13 mouse cellular contexts compared by ENCODE assay signal in the genomic region with DNA sequence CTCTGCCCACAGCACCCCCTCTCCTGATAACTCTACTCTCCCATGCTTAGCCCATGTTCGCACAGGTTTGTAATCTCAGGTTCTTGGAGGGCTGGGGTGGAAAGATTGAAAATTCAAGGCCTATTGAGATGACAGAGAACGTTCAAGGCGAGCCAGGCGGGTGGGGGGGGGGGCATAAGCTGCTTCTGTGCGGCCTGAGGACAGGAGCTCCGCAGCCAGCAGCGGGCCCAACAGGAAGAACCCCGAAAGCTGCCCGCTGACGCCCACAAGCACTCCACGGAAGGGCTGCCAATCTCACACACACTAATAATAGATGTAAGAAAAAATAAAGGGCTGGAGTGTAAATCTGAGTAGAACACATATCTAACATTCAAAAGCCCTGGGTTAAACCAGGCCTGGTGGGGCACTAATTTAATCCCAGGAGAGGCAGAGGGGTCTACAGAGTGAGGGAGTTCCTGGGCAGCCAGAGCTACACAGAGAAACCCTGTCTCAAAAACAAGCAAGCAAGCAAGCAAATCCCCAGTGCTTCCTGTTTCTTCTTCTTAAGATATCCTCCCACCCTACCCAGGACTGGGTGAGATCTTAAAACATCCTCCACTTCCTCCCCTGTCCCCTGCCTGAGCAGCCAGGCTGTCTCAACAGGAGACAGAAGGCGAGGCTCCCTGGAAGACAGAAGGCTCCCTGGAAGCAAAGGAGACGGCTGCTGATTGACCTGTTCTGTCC. TPM values are rescaled to one million over a fixed set of nuclear protein-coding genes. Genes with fewer than 3 reads are reported as not detected.
DNase-seq lines count a peak whose midpoint lies in the region; ATAC-seq and TF ChIP-seq lines count a peak whose summit lies in the region.
"Had no signal": no experiment of that assay in that cellular context is flagged by ENCODE, and none has a peak within 500 bp of the region (broad histone marks: within the 10 kb centered on the region; RNA-seq: fewer than 3 reads in every experiment).

No protein-coding gene starts in this region.

- peaks cover 19% of the 10 kb centered on the region for H3K27me3 ChIP-seq in heart, embryonic 15.5 days
- no peaks in the 10 kb centered on the region for H3K27me3 ChIP-seq in spleen, adult 2 months (ENCODE audit: control insufficient read depth, insufficient read depth, low read length)
- peaks cover 8% of the 10 kb centered on the region for H3K27me3 ChIP-seq in liver, embryonic 16.5 days (ENCODE audit: control insufficient read depth, insufficient read depth, low read depth, low read length)

- peaks cover 2% of the 10 kb centered on the region; the same call in 1 of the 2 replicates for H3K36me3 ChIP-seq in heart, embryonic 15.5 days
- no peaks in the 10 kb centered on the region; the same call in 1 of the 2 replicates for H3K36me3 ChIP-seq in spleen, adult 2 months (ENCODE audit: control insufficient read depth, insufficient read depth, low read length)
- 0 out of 2 replicates have a peak, but pooled peaks cover 2% of the 10 kb centered on the region for H3K36me3 ChIP-seq in liver, embryonic 16.5 days (ENCODE audit: control insufficient read depth, insufficient read depth)

- no peaks in the 10 kb centered on the region for H3K9me3 ChIP-seq in heart, embryonic 15.5 days (replicated peaks)
- H3K9me3 ChIP-seq in liver, embryonic 16.5 days (replicated peaks; ENCODE audit: control insufficient read depth, low read length): no peaks in the 10 kb centered on the region
- H3K9me3 ChIP-seq: midbrain, embryonic 10.5 days had no signal

- no peak overlapping the region for H3K4me2 ChIP-seq in heart, embryonic 15.5 days
- H3K4me2 ChIP-seq in liver, embryonic 16.5 days (ENCODE audit: low read depth, low read length): no peak overlapping the region

- peak; percentile 65 for TF ChIP-seq POLR2A in spleen, adult 2 months (IDR thresholded peaks at IDR 0.05; ENCODE audit: low read depth, low read length)

- ATAC-seq in heart, embryonic 15.5 days (replicated peaks; ENCODE audit: insufficient number of reproducible peaks, insufficient read depth, low FRiP score, low read depth): no peak
- no peak for ATAC-seq in liver, embryonic 16.5 days (ENCODE audit: low read depth)

- no peak for DNase-seq in heart, adult 8-10 months (ENCODE audit: low spot score)
- DNase-seq in spleen, adult 2 months (ENCODE audit: low read depth in 1 of 2, low spot score in 2 of 2): peak in 1 of 2 experiments; percentile 61
- DNase-seq in spleen, postnatal 14 days (ENCODE audit: low spot score in 2 of 2): no peak
- peak; percentile 66 for DNase-seq in thymus, postnatal 0 days (ENCODE audit: low spot score)
- DNase-seq in cerebellum, postnatal 10 days: no peak
- DNase-seq in right cerebral cortex, postnatal 10 days (ENCODE audit: low spot score in 2 of 2): no peak
- DNase-seq: cerebellum, adult 11 months had no signal

- no peak overlapping the region for H3K9ac ChIP-seq in heart, embryonic 15.5 days
- no peak overlapping the region for H3K9ac ChIP-seq in liver, embryonic 16.5 days (ENCODE audit: low read depth, low read length)

- peaks cover 22% of the 10 kb centered on the region for H3K4me1 ChIP-seq in heart, embryonic 15.5 days (replicated peaks)
- H3K4me1 ChIP-seq in spleen, adult 2 months (ENCODE audit: control insufficient read depth, insufficient read depth, insufficient read length): peaks cover 35% of the 10 kb centered on the region
- H3K4me1 ChIP-seq in liver, embryonic 16.5 days (ENCODE audit: control insufficient read depth, low read depth, low read length): peaks cover 21% of the 10 kb centered on the region

- no peak overlapping the region for H3K4me3 ChIP-seq in heart, embryonic 15.5 days
- peak overlapping the region; percentile 27; the same call in 1 of the 2 replicates for H3K4me3 ChIP-seq in spleen, adult 2 months (ENCODE audit: extremely low read depth, insufficient read depth, insufficient read length)
- no peak overlapping the region for H3K4me3 ChIP-seq in liver, embryonic 16.5 days (ENCODE audit: low read depth, low read length)
- H3K4me3 ChIP-seq: midbrain, embryonic 10.5 days had no signal

- 59% methylated on average over 13 of the region's 13 CpGs for WGBS in heart, embryonic 15.5 days
- WGBS in spleen, adult 2 months: 7% methylated on average over 13 of the region's 13 CpGs
- WGBS in liver, embryonic 16.5 days (ENCODE audit: insufficient replicate concordance): 22% methylated on average over 13 of the region's 13 CpGs

- peak overlapping the region; percentile 62 for H3K27ac ChIP-seq in heart, embryonic 15.5 days
- peak overlapping the region; percentile 88 for H3K27ac ChIP-seq in spleen, adult 2 months (ENCODE audit: insufficient read depth, low read length)
- peak overlapping the region; percentile 61 for H3K27ac ChIP-seq in liver, embryonic 16.5 days (ENCODE audit: low read length)
- H3K27ac ChIP-seq: midbrain, embryonic 10.5 days had no signal

- no peak for TF ChIP-seq CTCF in spleen, adult 2 months (IDR thresholded peaks at IDR 0.05; ENCODE audit: extremely low read depth, insufficient read depth, insufficient read length, insufficient replicate concordance)

RNA-seq across cellular contexts. Expression of gene Rad9a, which starts 2.3 kb away (rescaled TPM):
- 17.3 and 24.1 TPM in 2 replicates for polyA plus RNA-seq in heart, embryonic 15.5 days (2015; fragmentation: Nextera tagmentation; extraction: Ambion mirVana)
- total RNA-seq in heart, adult 8-10 months (2022): 1 to 10 TPM; 5.3 to 6.2 (median 5.6) TPM
- 53.1 and 62.9 TPM in 2 replicates for polyA plus RNA-seq in spleen, adult 2 months (2012; rRNA removed)
- 14.1 and 14.2 TPM in 2 replicates for polyA plus RNA-seq in liver, embryonic 16.5 days (2015; fragmentation: Nextera tagmentation; extraction: Ambion mirVana)
- 29.8 and 33.2 TPM in 2 replicates for polyA plus RNA-seq in thymus, postnatal 0 days (2015; fragmentation: Nextera tagmentation; extraction: Ambion mirVana)

RNA-seq across cellular contexts. Expression of gene Clcf1, which starts 10.3 kb away (rescaled TPM):
- polyA plus RNA-seq in heart, embryonic 15.5 days (2015; fragmentation: Nextera tagmentation; extraction: Ambion mirVana): 0.96 and 1.9 TPM in 2 replicates
- 1 to 10 TPM in 2 of 4 experiments, under 1 TPM in 2; 0.57 to 1.6 (median 1.0) TPM for total RNA-seq in heart, adult 8-10 months (2022)
- polyA plus RNA-seq in spleen, adult 2 months (2012; rRNA removed): 128 and 163 TPM in 2 replicates
- 0.39 and 0.61 TPM in 2 replicates for polyA plus RNA-seq in liver, embryonic 16.5 days (2015; fragmentation: Nextera tagmentation; extraction: Ambion mirVana)
- 2.1 and 2.5 TPM in 2 replicates for polyA plus RNA-seq in thymus, postnatal 0 days (2015; fragmentation: Nextera tagmentation; extraction: Ambion mirVana)

RNA-seq across cellular contexts. Expression of gene AC109138.7, which starts 10.4 kb away (rescaled TPM):
- polyA plus RNA-seq in heart, embryonic 15.5 days (2015; fragmentation: Nextera tagmentation; extraction: Ambion mirVana): not detected in 2 replicates
- under 1 TPM in 1 of 4 experiments, not detected in 3; 0.87 TPM for total RNA-seq in heart, adult 8-10 months (2022)
- not detected in 2 replicates for polyA plus RNA-seq in spleen, adult 2 months (2012; rRNA removed)
- polyA plus RNA-seq in liver, embryonic 16.5 days (2015; fragmentation: Nextera tagmentation; extraction: Ambion mirVana): not detected in 2 replicates
- not detected in 2 replicates for polyA plus RNA-seq in thymus, postnatal 0 days (2015; fragmentation: Nextera tagmentation; extraction: Ambion mirVana)
- total RNA-seq: gastrocnemius, adult 8-10 months; left cerebral cortex, adult 8-10 months had no signal
- polyA plus RNA-seq: intestine, embryonic 14.5 days; midbrain, embryonic 10.5 days had no signal

RNA-seq across cellular contexts. Expression of gene Ppp1ca, which starts 11.9 kb away (rescaled TPM):
- polyA plus RNA-seq in heart, embryonic 15.5 days (2015; fragmentation: Nextera tagmentation; extraction: Ambion mirVana): 666 and 734 TPM in 2 replicates
- total RNA-seq in heart, adult 8-10 months (2022): 100 to 1,000 TPM; 261 to 310 (median 281) TPM
- polyA plus RNA-seq in spleen, adult 2 months (2012; rRNA removed): 464 and 481 TPM in 2 replicates
- 380 and 393 TPM in 2 replicates for polyA plus RNA-seq in liver, embryonic 16.5 days (2015; fragmentation: Nextera tagmentation; extraction: Ambion mirVana)
- 995 and 1,030 TPM in 2 replicates for polyA plus RNA-seq in thymus, postnatal 0 days (2015; fragmentation: Nextera tagmentation; extraction: Ambion mirVana)

RNA-seq across cellular contexts. Expression of gene Tbc1d10c, which starts 12.7 kb away (rescaled TPM):
- 3.0 and 14.9 TPM in 2 replicates for polyA plus RNA-seq in heart, embryonic 15.5 days (2015; fragmentation: Nextera tagmentation; extraction: Ambion mirVana)
- 10 to 100 TPM in 2 of 4 experiments, 1 to 10 TPM in 2; 8.6 to 19.6 (median 12.4) TPM for total RNA-seq in heart, adult 8-10 months (2022)
- polyA plus RNA-seq in spleen, adult 2 months (2012; rRNA removed): 266 and 328 TPM in 2 replicates
- polyA plus RNA-seq in liver, embryonic 16.5 days (2015; fragmentation: Nextera tagmentation; extraction: Ambion mirVana): 5.5 and 8.1 TPM in 2 replicates
- polyA plus RNA-seq in thymus, postnatal 0 days (2015; fragmentation: Nextera tagmentation; extraction: Ambion mirVana): 322 and 323 TPM in 2 replicates

Comparison
In these comparisons a context has a peak if more than half of its experiments do, and no peak if none do; other contexts are left out.
1. RNA of gene Clcf1, which starts 10.3 kb away (polyA plus RNA-seq): 128 to 163 TPM in spleen, adult 2 months; 2.1 to 2.5 TPM in thymus, postnatal 0 days, 0.96 to 1.9 TPM in heart, embryonic 15.5 days and 0.39 to 0.61 TPM in liver, embryonic 16.5 days; every median in the first group is over 10 times any median in the second.
2. Peak in every context shown above with its lines, with median percentiles within 50 percentile points of each other: H3K27ac ChIP-seq.